Mouse (Mus musculus) ES-Bruce4 (cell line): ENCODE measurements around the gene Nemp1.

Source experiments
- CTCF ChIP-seq: IDR thresholded peaks from one replicate; pipeline ENCODE4 v1.8.1; 2011; ENCODE audit warnings: low read depth, low read length
- POLR2A ChIP-seq: IDR thresholded peaks from one replicate; pipeline ENCODE4 v1.8.1; 2011; ENCODE audit warnings: low read length; ENCODE audit not compliant: insufficient read depth

DNA sequence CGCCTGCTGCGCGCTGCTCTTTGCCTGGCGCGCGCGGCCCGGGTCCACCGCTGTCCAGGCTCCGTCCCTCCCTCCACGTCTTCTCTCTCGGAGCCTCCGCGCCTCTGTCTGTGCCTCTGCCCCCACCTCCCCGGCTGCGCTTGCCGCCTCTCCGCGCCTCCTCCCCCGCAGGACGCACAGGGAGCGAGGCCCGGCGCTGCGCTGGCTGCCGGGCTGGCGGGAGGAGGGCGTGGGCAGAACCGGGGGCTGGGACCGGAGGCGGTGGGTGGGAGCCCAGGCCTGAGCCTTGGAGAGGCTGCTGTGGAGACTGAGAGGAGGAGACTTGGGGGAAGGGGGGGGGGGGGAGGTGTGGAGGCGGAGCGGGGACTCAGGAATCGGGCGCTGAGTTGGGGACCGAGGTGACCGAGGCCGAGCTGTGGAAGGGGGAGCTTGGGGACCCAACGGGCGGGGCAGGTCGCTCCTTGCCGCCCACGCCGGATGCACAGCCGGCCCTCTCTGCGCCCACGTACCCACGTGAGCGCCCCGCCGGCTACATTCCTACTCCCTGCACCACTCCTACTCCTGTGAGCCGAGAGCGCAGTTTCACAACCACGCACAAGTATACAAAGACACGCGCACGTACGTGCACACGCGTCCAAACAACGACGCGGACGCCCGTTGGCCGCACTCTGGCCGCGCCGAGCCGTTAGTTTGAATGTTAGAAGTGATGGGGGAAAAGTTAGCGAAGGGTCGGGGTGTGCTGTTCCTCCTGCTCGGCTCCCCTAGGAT is at the start of gene Nemp1:
- no peak for TF ChIP-seq POLR2A
- no peak for TF ChIP-seq CTCF
